Mouse (Mus musculus) bone marrow macrophage, adult 2 months (primary cell): ENCODE measurements around the gene Vps37c. TPM values are rescaled to one million over a fixed set of nuclear protein-coding genes. Genes with fewer than 3 reads are reported as not detected.

ENCODE experiments used
- H3K27ac ChIP-seq: 2 replicates; pipeline ENCODE4 v1.5.1; 2012; ENCODE audit warnings: low read depth, low read length; ENCODE audit not compliant: insufficient read depth
- H3K4me1 ChIP-seq: 2 replicates; pipeline ENCODE4 v1.6.1; 2012; ENCODE audit warnings: low read length; ENCODE audit not compliant: control insufficient read depth, insufficient read depth
- H3K4me3 ChIP-seq: 2 replicates; pipeline ENCODE4 v1.5.1; 2012; ENCODE audit warnings: mild to moderate bottlenecking, low read length, moderate library complexity; ENCODE audit not compliant: insufficient read depth
- CTCF ChIP-seq: IDR thresholded peaks from 2 replicates; pipeline ENCODE4 v1.5.1; 2012; ENCODE audit warnings: low read depth, mild to moderate bottlenecking, low read length, moderate library complexity
- POLR2A ChIP-seq: IDR thresholded peaks from 2 replicates; pipeline ENCODE4 v1.6.1; 2012; ENCODE audit warnings: mild to moderate bottlenecking, low read depth, low read length, borderline replicate concordance
- polyA plus RNA-seq: library from polyadenylated mRNA; stranded (reverse); fragments of >200 nt; gene quantifications from 2 replicates; pipeline ENCODE4 v1.2.4, GENCODE M21; 2012; ENCODE audit not compliant: missing spikeins, insufficient read depth, insufficient read length

Gene Vps37c
- polyA plus RNA-seq, 1 experiment, result 39.9 TPM

GRCm38 (mm10) chr19:10685081-10685480 is 3.5 kb upstream of the Vps37c start:
- no peak overlapping the region for H3K4me3 ChIP-seq
- TF ChIP-seq CTCF (no peak), POLR2A (no peak)
- no peak overlapping the region for H3K27ac ChIP-seq
- peaks cover 12% of the 10 kb centered on the region for H3K4me1 ChIP-seq

GRCm38 (mm10) chr19:10685727-10686126 is 2.8 kb upstream of the Vps37c start:
- Histone ChIP-seq H3K4me3 (no peak overlapping the region), H3K27ac (no peak overlapping the region), H3K4me1 (peaks cover 17% of the 10 kb centered on the region)
- TF ChIP-seq POLR2A (no peak), CTCF (no peak)

GRCm38 (mm10) chr19:10689470-10690166 is 1.1 kb downstream of the Vps37c start:
- H3K4me1 ChIP-seq, result peaks cover 47% of the 10 kb centered on the region

GRCm38 (mm10) chr19:10690336-10690735 is 1.8 kb downstream of the Vps37c start:
- TF ChIP-seq POLR2A (no peak), CTCF (no peak)
- Histone ChIP-seq H3K4me3 (peak overlapping the region; percentile 68), H3K27ac (peak overlapping the region; percentile 84), H3K4me1 (peaks cover 52% of the 10 kb centered on the region)

More at GRCm38 (mm10) chr19:10689470-10690166, 1.1 kb downstream of the Vps37c start:
- TF ChIP-seq POLR2A, result no peak
- TF ChIP-seq CTCF, result no peak
- Histone ChIP-seq H3K27ac (peak overlapping the region; percentile 84), H3K4me3 (peak overlapping the region; percentile 68)

GRCm38 (mm10) chr19:10691121-10691520 is 2.6 kb downstream of the Vps37c start:
- H3K4me1 ChIP-seq, result peaks cover 59% of the 10 kb centered on the region
- H3K27ac ChIP-seq, result no peak overlapping the region
- TF ChIP-seq CTCF, result no peak
- no peak for TF ChIP-seq POLR2A
- no peak overlapping the region for H3K4me3 ChIP-seq

- H3K4me1 ChIP-seq, result peaks cover 61% of the 10 kb centered on the region
Measured at GRCm38 (mm10) chr19:10691660-10692059, 3.1 kb downstream of the Vps37c start.

GRCm38 (mm10) chr19:10692361-10692760 is 3.8 kb downstream of the Vps37c start:
- Histone ChIP-seq H3K27ac (peak overlapping the region; percentile 55), H3K4me1 (peaks cover 68% of the 10 kb centered on the region), H3K4me3 (no peak overlapping the region)
- TF ChIP-seq POLR2A (no peak), CTCF (no peak)

More at GRCm38 (mm10) chr19:10691660-10692059, 3.1 kb downstream of the Vps37c start:
- H3K4me3 ChIP-seq, result no peak overlapping the region
- TF ChIP-seq POLR2A (no peak), CTCF (no peak)
- peak overlapping the region; percentile 55 for H3K27ac ChIP-seq

- peak overlapping the region; percentile 45 for H3K4me3 ChIP-seq
- no peak for TF ChIP-seq POLR2A
- peaks cover 78% of the 10 kb centered on the region for H3K4me1 ChIP-seq
- H3K27ac ChIP-seq, result peak overlapping the region; percentile 97
Measured at GRCm38 (mm10) chr19:10693926-10694682, 5.6 kb downstream of the Vps37c start.

- no peak overlapping the region for H3K4me3 ChIP-seq
- H3K4me1 ChIP-seq, result peaks cover 81% of the 10 kb centered on the region
- no peak for TF ChIP-seq POLR2A
- TF ChIP-seq CTCF, result no peak
- no peak overlapping the region for H3K27ac ChIP-seq
Measured at GRCm38 (mm10) chr19:10695801-10696200, 7.3 kb downstream of the Vps37c start.
